Mouse (Mus musculus): ENCODE measurements around the gene Ubqln5.

The Ubqln5 gene

DNA sequence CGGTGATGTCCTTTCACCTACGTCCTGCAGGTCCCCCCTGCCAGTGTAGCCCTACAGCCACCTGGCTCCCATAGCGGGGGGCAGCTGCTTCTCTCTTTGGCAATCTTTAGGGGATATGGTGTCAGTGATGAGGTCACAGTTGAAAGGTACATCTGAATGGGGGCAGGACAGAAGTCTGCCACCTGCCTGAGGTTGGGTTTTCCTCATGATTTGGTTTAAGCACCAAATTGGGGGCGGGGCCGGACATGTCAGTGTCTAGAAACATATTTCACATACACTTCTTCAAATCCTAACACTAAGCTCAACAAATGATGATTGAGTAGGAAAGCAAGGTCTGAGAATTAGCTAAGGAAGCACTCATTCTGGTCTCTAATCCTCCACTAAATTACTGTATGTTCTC is at the start of gene Ubqln5:
Gene Ubqln5, minus strand, starts transcription at position 101 of the 400 bp plus-strand sequence.
- DNase-seq (ENCODE audit: low read depth, low spot score): no peak

DNA sequence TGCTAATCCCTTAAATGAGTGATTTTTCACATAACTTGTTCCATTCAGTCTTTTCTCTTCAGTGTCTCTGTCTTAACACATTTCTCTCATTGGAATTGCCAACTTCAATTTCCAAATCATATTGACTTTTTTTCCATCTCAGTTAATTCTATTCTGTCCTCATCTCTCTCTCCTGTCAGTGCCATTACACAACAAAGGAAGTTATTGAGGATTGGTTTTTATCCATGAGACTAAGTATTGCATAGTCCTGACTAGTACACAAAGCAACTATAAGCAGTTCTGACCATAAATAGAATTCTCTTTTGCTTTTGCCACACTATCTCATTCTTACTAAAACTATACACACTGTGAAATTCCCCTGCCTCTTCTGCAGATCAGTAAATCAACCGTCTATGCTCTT is 49.4 kb upstream of the Ubqln5 start:
- DNase-seq (ENCODE audit: low read depth, low spot score): no peak

DNA sequence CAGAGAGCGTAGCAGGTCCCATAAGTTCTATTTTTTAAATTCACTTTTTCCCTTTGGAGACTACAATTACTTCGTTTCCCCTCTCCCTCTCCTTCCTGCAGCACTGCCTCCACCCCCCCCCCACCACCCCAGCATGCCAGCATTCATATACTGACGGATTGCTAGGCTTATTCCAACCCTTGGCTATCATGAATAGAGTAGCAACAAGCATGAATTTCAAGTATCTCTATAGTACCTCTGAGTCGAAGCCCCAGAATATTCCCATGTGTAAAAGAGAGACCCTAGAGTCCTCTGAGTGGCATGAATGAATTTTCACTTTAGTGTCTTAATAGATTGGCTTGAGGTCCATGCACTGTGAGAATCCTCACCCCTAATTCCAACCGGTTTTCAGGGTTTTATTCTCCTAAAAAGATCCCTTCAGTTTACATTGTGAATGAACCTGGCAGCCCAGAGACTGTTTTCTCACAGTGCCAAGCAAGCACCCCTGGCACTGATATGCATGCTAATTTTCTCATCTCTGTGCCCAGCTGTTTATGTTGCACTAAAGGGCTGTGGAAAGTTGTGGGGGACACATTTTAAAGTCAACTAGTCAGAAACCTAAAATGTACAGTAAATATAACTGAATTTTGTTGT is 48.9 kb upstream of the Ubqln5 start:
- DNase-seq (ENCODE audit: low read depth, low spot score): no peak

DNA sequence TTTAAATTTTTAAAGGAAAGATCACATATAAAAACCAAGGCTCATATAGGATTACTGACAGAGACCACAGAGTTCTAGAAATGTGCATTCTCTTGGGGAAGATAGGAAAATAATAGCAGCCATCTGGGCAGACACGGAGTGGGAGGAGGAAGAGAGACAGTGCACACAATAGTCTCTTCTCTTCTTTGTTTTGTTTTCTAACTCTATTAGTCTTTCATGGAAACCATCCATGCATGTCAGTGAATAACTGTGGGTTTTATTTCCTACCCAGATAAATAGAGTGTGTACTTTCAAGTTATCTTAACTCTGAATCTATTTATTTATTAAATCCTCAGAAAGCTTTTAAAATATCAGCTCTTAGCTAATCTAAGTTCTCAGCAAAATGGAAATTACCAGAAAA is 45.5 kb upstream of the Ubqln5 start:
- DNase-seq (ENCODE audit: low read depth, low spot score): no peak

DNA sequence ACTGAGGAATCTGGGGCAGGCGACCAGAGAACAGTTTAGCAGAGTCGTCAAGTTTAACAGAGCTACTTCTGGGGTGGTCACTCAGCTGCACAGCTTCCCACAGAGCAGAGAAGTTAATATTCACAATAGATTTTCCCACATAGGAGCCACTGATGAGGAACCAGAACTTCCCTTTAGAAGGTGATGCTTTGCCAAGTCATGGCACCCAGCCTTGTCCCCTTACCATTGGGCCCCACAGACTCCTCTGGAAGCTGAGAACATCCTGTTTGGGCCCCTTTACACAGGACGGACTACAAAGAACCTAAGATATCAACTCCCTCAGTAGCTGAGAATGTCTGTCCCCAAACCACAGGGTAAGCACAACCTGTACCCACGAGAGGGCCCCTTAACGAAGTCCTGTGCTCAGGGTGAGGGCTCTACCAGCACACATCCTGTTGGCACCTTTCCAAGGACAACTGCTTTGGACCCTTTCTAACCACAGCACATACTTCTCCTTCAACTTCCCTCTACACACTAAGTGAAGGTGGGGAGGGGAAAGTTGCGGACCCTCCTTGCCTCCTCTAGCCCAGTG is 40.1 kb upstream of the Ubqln5 start:
- DNase-seq (ENCODE audit: low read depth, low spot score): no peak

DNA sequence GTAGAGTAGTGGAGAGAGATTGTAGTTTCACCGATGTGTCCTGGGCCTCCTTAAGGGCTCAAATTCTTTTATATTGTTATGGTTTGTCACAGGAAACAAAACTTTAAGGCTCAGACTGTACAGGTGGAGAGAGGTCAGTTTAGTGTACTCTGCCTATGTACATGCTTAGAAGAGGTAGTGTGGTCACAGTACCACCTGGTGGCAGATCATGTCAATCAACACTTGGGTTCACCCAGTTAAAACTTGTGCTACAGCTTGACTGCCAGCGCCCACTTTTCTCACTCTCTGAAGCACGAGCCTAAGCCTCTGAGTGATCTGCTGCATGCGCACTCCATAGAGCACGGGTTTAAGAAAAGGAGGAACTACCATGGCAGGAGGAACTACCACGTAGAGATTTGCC is 37.5 kb upstream of the Ubqln5 start:
- no peak for DNase-seq (ENCODE audit: low read depth, low spot score)

DNA sequence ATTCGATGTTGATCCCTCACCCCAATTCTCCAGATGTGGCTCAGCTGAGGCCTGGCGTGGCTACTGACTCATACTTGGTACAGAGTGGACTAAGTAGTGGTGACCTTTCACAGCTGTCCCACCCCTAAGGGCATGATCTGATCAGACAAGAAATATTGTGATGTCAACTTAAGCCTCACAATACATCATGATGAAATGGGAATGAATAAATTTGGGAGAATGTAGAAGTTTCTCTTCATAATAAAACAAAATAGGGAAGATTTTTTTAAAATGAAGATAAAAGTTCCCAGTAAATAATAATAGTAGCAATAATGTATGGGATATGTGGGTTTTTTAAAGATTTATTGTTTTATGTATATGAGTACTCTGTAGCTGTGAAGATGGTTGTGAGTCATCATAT is 20.8 kb upstream of the Ubqln5 start, which contains the start of gene Ubqlnl:
Gene Ubqlnl, minus strand, starts transcription at position 101 of the 400 bp plus-strand sequence.
- no peak for DNase-seq (ENCODE audit: low read depth, low spot score)

DNA sequence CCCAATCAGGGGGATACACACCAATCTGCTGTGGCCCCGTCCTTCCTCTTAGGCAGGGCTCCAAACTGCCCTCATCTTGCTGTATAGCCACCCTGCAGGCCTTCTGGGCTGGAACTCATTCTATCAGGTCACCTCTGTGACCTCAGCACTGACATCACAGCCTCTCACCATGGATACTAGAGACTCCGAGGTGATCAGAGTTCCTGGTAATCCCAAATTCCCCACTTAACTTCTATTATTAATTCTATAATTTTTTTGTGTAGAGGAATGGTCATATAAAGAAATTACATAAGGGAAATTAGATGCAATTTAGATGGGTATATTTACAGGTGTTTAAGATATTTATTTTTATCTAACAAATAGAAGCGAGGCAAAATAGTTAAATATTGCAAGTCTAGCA is 13.6 kb upstream of the Ubqln5 start, which contains the start of gene Ubqln3:
Gene Ubqln3, minus strand, starts transcription at position 101 of the 400 bp plus-strand sequence.
- DNase-seq (ENCODE audit: low read depth, low spot score): no peak

DNA sequence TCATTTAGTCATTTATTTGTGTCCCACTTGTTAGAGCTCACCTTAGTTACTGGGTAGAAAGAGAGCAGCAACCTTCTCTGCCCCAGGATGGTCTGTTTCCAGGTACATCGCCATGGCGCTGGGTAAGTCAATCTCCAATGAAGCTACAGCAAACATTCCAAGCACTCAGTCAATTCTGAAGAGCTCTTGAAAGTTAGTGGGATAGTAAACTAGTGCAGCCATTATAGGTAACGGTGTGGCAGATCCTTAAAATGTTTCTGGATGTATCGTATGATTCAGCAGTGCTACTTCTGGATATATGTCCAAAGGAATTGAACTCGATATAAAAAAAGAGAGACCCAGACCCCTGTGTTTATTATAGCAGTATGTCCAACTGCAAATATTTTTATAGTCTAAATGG is 7.7 kb upstream of the Ubqln5 start, which contains the start of gene Olfr643:
Gene Olfr643, minus strand, starts transcription at position 101 of the 400 bp plus-strand sequence.
- no peak for DNase-seq (ENCODE audit: low read depth, low spot score)

DNA sequence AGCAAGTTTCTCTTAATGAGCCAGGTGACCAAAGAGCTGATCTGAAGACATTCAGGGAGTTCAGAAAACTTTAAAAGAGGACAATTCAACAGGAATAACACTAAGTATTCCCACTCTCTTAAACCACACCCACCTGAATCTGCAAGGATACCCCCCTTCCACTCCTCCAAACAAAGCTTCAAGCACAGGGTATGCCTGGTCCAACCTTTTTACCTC is 25.0 kb downstream of the Ubqln5 start, which contains the start of gene Olfr646:
Gene Olfr646, plus strand, starts transcription at position 117 of the 216 bp plus-strand sequence.
- no peak for DNase-seq (ENCODE audit: low read depth, low spot score)

DNA sequence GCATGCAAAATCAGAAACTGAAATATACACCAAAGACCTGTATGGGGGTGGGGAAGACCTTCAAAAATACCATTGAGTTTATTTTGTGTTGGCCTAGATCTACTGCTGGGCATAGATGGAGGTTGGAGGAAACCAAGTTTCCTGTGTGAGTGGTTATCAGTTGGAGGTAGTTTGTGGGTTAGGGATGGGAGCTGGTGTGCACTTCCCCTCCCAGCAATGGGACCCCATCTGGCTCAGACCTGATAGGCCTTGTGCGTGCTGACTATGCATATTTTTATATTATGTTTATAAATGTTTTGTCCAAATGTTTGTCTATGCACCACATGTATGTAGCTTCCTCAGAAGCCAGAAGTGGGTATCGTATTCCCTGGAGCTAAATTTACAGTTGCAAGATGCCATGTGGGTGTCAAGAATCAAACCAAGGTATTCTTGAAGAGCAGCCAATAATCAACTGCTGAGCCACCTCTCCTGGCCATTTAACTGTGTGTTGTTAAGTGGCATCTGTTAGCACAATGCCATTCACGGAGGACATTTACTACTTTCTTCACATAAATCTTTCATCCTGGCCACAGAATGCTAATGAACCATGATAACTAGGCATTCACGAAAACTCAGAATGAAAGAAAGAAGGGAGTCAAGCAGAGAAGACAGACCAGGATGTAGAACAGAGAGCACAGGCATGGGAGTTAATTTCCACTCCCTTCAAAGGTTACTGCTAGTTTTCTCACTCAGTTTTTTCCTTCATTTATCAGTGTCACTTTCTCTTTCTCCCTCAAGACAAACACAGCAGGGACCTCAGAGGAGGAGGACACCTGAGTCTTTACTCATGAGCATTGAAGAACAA is 25.5 kb downstream of the Ubqln5 start:
- DNase-seq (ENCODE audit: low read depth, low spot score): no peak

DNA sequence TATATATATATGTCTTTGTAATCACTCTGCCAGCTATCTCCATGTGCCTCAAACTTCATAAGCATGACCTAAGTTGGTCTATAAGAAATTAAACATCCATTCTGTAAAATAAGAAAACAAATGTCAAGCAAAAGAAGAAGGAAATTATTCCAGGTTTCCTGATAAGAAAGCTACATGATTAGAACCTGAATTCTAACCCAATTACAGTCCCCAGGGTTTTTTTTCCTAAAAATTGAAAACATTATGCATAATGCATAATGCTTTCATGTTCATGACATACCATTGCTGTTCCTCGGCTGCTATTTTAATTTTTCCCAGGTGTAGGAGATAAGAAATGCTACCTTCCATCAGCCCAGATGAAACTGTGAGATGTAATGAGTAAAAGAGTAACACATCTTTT is 44.3 kb downstream of the Ubqln5 start, which contains the start of gene Olfr645:
Gene Olfr645, minus strand, starts transcription at position 101 of the 400 bp plus-strand sequence.
- DNase-seq (ENCODE audit: low read depth, low spot score): no peak
